Mouse (Mus musculus) erythroblast, adult 5-6 weeks (primary cell): ENCODE results near the gene Mrgprd. TPM values are rescaled to one million over a fixed set of nuclear protein-coding genes. Genes with fewer than 3 reads are reported as not detected.

Experiments used
- ATAC-seq: replicated peaks from 2 replicates; pipeline ENCODE4 v1.8.0; 2016; ENCODE audit warnings: moderate number of reproducible peaks, mild to moderate bottlenecking, moderate TSS enrichment, inconsistent platforms; ENCODE audit not compliant: poor library complexity, low FRiP score, severe bottlenecking
- total RNA-seq, 2 experiments: library from RNA; stranded (forward) in 1 of 2; stranded (reverse) in 1 of 2; fragments of 150-400 nt in 1 of 2; fragments of 200-764, 138-1000 nt in 1 of 2; gene quantifications; 2 replicates each; pipeline versions ENCODE4 v1.2.3 to v1.2.4; 2015 to 2017; ENCODE audit warnings: low replicate concordance in 2 of 2

Mrgprd gene
- total RNA-seq (2015; ENCODE audit: low replicate concordance): not detected in 2 replicates
- not detected in 2 replicates for total RNA-seq (2017; ENCODE audit: low replicate concordance)

DNA sequence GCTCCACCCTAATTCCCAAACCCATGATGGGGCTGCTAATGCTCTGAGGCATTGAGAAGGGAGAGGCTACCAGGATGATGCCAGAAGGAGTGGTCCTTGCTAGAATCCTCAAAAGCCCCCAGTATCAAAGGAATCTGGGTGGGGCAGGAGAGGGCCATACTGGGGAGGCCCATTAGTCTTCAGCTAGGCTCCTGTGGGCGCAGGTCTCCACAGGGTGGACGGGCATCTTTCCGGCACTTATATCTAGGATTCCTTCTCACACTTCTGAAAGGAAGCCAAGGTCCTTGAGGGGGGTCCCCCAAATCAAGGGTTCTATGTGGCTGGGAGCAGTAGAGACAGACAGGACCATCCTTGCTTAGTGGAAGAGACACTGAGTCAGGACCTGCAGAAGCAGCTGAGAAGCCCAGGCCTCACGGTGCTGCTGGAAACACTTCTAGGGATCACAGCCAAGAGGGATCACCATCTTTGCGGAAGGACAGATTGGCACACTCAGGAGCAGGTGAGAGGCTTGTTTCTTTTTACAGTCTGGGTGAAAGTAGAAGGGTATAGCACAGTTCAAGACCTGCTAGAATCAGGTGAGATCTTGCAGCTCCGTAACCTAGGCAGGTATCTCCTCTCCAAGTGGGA lies at the start of gene Mrgprd:
TSS of gene Mrgprd (plus strand) at position 51 of the 627 bp plus-strand sequence.
- no peak for ATAC-seq

GRCm38 (mm10) chr7:145266011-145266410 lies 48.6 kb upstream of the Mrgprd start:
- no peak for ATAC-seq

DNA sequence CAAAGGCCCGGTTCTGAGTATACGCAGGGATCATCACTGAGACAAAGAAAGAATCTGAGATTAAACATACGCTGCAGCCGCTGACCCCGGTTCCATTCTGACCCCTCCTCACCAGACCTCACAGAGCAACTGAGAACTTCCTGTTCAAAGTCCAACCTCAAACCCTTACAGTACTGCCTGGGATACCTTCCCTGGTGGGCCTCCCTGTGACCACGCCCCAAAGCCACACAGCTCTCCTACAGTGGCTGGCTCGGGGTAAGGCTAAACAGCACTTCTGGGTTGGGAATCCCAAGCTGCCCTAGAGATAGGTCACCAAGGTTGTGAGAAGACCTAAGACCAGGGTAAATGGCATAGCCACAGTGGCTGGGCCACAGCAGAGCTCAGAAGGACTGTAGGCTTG lies 45.7 kb upstream of the Mrgprd start:
- no peak for ATAC-seq

DNA sequence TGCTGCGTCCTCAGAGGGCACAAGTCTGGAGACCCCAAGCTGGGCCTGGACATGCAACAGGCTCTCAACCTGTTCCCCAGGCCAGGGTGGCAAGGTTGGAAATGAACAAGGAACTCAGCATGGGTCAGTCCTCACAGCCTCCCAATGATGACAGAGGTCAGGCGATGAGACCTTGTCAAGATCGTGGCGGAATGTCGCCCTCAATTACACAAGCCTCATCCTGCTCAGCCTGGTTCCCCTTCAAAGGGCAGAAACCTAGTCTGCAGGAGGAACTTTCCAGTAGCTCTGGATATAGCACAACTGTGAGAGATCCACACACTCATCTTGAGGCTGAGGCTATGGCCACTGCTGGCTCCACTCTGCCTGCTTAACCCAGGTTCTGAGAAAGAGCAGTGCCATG lies 43.7 kb upstream of the Mrgprd start:
- no peak for ATAC-seq

GRCm38 (mm10) chr7:145275488-145275887 lies 39.1 kb upstream of the Mrgprd start:
- ATAC-seq: no peak

GRCm38 (mm10) chr7:145281396-145281795 lies 33.2 kb upstream of the Mrgprd start:
- ATAC-seq: no peak

GRCm38 (mm10) chr7:145283041-145283440 lies 31.6 kb upstream of the Mrgprd start:
- ATAC-seq: no peak

GRCm38 (mm10) chr7:145283487-145284187 lies 31.0 kb upstream of the Mrgprd start, which contains the start of gene Tpcn2:
TSS of gene Tpcn2 (minus strand) at chr7:145284011.
- ATAC-seq: peak; percentile 96

GRCm38 (mm10) chr7:145284293-145284692 lies 30.3 kb upstream of the Mrgprd start:
- ATAC-seq: no peak

DNA sequence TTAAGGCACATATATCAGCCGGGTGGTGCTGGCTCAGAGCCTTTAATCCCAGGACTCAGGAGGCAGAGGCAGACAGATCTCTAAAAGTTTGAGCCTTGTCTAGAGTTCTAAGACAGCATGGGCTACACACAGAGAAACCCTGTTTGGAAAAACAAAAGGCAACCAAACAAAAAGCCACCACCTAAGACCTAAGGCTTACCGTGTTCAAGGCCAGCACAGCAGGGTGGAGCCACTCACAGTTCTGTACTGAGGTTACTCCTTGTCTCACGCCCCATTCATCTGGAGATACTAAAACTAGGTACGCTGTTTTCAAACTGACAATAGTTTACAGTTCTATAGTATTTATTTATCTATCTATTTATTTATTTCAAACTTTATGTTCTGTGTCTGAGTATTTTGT lies 29.2 kb upstream of the Mrgprd start:
- ATAC-seq: no peak

GRCm38 (mm10) chr7:145287410-145287809 lies 27.2 kb upstream of the Mrgprd start:
- no peak for ATAC-seq

DNA sequence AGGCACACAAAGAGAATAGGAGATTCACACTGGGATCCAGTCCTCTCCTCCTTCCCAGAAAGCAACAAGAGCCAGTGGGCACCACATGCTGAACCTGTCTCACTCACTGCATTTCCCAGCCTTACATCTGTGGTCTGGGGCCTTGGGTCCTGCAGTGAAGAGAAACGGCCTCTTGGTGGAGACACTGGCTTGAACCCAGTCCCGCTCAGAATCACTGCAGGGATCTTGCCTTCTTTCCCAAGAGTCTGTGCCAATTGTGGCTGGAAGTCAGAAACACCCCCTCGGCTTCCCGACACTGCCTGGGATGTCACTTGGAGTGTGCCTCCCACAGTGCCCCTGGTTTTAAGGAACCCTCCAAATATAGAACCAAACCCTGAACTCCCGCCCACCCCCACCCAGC lies 25.3 kb upstream of the Mrgprd start:
- ATAC-seq: no peak

GRCm38 (mm10) chr7:145291847-145292246 lies 22.8 kb upstream of the Mrgprd start:
- no peak for ATAC-seq

DNA sequence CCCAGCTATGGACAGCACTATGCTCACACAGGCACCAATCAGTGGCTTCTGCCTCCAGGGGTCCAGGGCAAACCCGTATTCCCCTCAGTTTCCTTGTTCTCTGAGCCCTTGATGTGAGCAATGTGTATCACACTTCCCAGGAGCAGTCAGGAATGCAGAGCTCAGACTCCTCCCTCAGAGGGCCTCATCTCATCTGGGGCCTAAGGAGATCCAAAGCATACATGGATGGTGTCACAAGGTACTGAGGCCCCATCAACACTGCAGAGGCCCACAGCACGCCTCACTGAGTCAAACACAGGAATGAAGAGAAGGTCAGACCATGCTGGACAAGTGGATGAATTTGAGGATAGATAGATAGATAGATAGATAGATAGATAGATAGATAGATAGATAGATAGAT lies 21.9 kb upstream of the Mrgprd start:
- no peak for ATAC-seq

GRCm38 (mm10) chr7:145293859-145294258 lies 20.8 kb upstream of the Mrgprd start:
- no peak for ATAC-seq

GRCm38 (mm10) chr7:145298666-145299490 lies 15.8 kb upstream of the Mrgprd start:
- ATAC-seq: no peak

GRCm38 (mm10) chr7:145299562-145300320 lies 14.9 kb upstream of the Mrgprd start:
- no peak for ATAC-seq

- no peak for ATAC-seq
Observed at GRCm38 (mm10) chr7:145300321-145301007, 14.2 kb upstream of the Mrgprd start, which contains the start of gene Mrgprf. TSS of gene Mrgprf (plus strand) at chr7:145300828.

GRCm38 (mm10) chr7:145301008-145301340 lies 13.7 kb upstream of the Mrgprd start:
- no peak for ATAC-seq
